Comparison of ENCODE assay signal across 26 mouse cellular contexts in the genomic region with DNA sequence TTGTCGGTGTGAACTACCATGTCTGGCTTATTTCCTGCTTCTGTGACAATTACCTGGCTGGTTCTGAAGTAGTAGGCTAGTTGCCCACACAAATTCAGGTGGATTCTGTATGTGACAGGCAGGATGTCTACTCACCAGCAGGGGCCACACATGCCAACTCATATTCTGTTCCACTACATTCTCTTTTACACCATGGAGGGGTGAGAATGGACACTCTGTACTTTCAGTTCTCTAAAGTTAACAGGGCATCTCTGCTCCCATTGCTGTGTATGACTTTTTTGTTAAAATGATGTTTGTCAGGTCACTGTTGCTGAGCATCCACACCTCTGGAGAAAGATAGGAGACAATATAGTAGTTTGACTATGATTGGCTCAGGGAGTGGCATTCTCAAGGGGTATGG.
A peak's percentile ranks its signal among the peaks of the same experiment; 100 is the strongest.
DNase-seq lines count a peak whose midpoint lies in the region; ATAC-seq and TF ChIP-seq lines count a peak whose summit lies in the region.
"Had no signal": no experiment of that assay in that cellular context is flagged by ENCODE, and none has a peak within 500 bp of the region (broad histone marks: within the 10 kb centered on the region; RNA-seq: fewer than 3 reads in every experiment).

No protein-coding gene starts in this region.

- TF ChIP-seq EP300 in CH12.LX (IDR thresholded peaks at IDR 0.05; ENCODE audit: low read length) = peak; percentile 70

- TF ChIP-seq POLR2A in liver, adult 2 months (IDR thresholded peaks at IDR 0.05; ENCODE audit: extremely low read depth, insufficient read depth, low read length) = no peak
- TF ChIP-seq POLR2A in CH12.LX (IDR thresholded peaks at IDR 0.05; ENCODE audit: low read depth, low read length) = no peak
- TF ChIP-seq POLR2A in cerebellum, adult 2 months (IDR thresholded peaks at IDR 0.05; ENCODE audit: borderline replicate concordance, insufficient read depth, low read length) = no peak

- H3K27me3 ChIP-seq in liver, adult 2 months (ENCODE audit: control insufficient read depth, insufficient read depth, low read length) = no peaks in the 10 kb centered on the region
- H3K27me3 ChIP-seq in liver, embryonic 11.5 days (replicated peaks; ENCODE audit: control insufficient read depth, insufficient read depth, low read length) = no peaks in the 10 kb centered on the region
- no peaks in the 10 kb centered on the region for H3K27me3 ChIP-seq in CH12.LX (replicated peaks)
- H3K27me3 ChIP-seq in splenic B cell, adult 2 months (ENCODE audit: control insufficient read depth, insufficient read depth, low read length, poor library complexity, severe bottlenecking) = no peaks in the 10 kb centered on the region
- H3K27me3 ChIP-seq in cerebellum, adult 2 months (ENCODE audit: control insufficient read depth, insufficient read depth, low read length) = no peaks in the 10 kb centered on the region
- H3K27me3 ChIP-seq: embryonic facial prominence, embryonic 13.5 days; forebrain, embryonic 12.5 days; forebrain, embryonic 15.5 days; hindbrain, embryonic 12.5 days; hindbrain, embryonic 15.5 days; Patski had no signal

- no peak for ATAC-seq in liver, embryonic 11.5 days (replicated peaks; ENCODE audit: low FRiP score)
- peak; percentile 61 for ATAC-seq in granulocyte monocyte progenitor cell, adult 5-6 weeks (replicated peaks; ENCODE audit: poor library complexity, severe bottlenecking)
- no peak for ATAC-seq in inflammation-experienced regulatory T-cells, adult 6 months
- ATAC-seq: forebrain, embryonic 15.5 days; Patski had no signal

- H3K79me2 ChIP-seq in liver, adult 2 months (ENCODE audit: control insufficient read depth, insufficient read depth, low read length) = no peaks in the 10 kb centered on the region
- no peaks in the 10 kb centered on the region for H3K79me2 ChIP-seq in CH12.LX (replicated peaks; ENCODE audit: control insufficient read depth, extremely low read depth, insufficient read depth, poor library complexity, severe bottlenecking)

- H3K9me3 ChIP-seq in liver, embryonic 11.5 days (ENCODE audit: control insufficient read depth, low read length) = no peaks in the 10 kb centered on the region
- no peaks in the 10 kb centered on the region for H3K9me3 ChIP-seq in CH12.LX (replicated peaks; ENCODE audit: low read length)
- H3K9me3 ChIP-seq: embryonic facial prominence, embryonic 10.5 days; embryonic facial prominence, embryonic 13.5 days; forebrain, embryonic 12.5 days; forebrain, embryonic 15.5 days; G1E; hindbrain, embryonic 12.5 days; hindbrain, embryonic 15.5 days had no signal

- no peaks in the 10 kb centered on the region; the same call in 1 of the 2 replicates for H3K4me1 ChIP-seq in liver, adult 2 months (ENCODE audit: control insufficient read depth, insufficient read depth, low read length)
- H3K4me1 ChIP-seq in liver, embryonic 11.5 days (replicated peaks; ENCODE audit: control insufficient read depth, insufficient read depth, low read length) = no peaks in the 10 kb centered on the region
- peaks cover 0 to 8% of the 10 kb centered on the region in 2 experiments; a peak in 2 of 4 replicates for H3K4me1 ChIP-seq in CH12.LX (ENCODE audit: control insufficient read depth in 1 of 2, insufficient read depth in 2 of 2)
- H3K4me1 ChIP-seq in cerebellum, adult 2 months (ENCODE audit: control insufficient read depth, insufficient read depth, low read length) = no peaks in the 10 kb centered on the region
- H3K4me1 ChIP-seq: embryonic facial prominence, embryonic 10.5 days; embryonic facial prominence, embryonic 13.5 days; forebrain, embryonic 12.5 days; forebrain, embryonic 15.5 days; hindbrain, embryonic 12.5 days; hindbrain, embryonic 15.5 days had no signal

- dilution Hi-C loops in CH12.LX (cut with MboI; ENCODE audit: extremely low pct_ligation_motif_present, extremely low pct_unique_long_range_greater_than_20kb, low sequenced_read_pairs) = no loop called here

- TF ChIP-seq CTCF in liver, adult 2 months (IDR thresholded peaks at IDR 0.05; ENCODE audit: low read depth, low read length) = no peak
- TF ChIP-seq CTCF in CH12.LX (conservative IDR thresholded peaks at IDR 0.05 in 1 of 2, IDR thresholded peaks at IDR 0.05 in 1 of 2; ENCODE audit: low read depth in 2 of 2, low read length in 2 of 2) = peak; percentile 4 to 26; a peak in 1 of 4 replicates
- TF ChIP-seq CTCF in cerebellum, adult 2 months (IDR thresholded peaks at IDR 0.05; ENCODE audit: borderline replicate concordance, insufficient read depth, low read depth, low read length) = no peak

- no peak for DNase-seq in liver, adult 2 months (ENCODE audit: extremely low read depth, low read depth, low spot score)
- DNase-seq in liver, embryonic 11.5 days (ENCODE audit: low spot score) = no peak
- peak; percentile 36 for DNase-seq in CH12.LX (ENCODE audit: extremely low read depth)
- peak; percentile 13 for DNase-seq in splenic B cell, adult 2 months (ENCODE audit: low read depth, low spot score)
- no peak for DNase-seq in cerebellum, adult 2 months
- DNase-seq: adrenal gland, postnatal 10 days; adrenal gland, postnatal 36 days; cerebellum, adult 11 months; cerebellum, adult 8-10 months; cerebellum, postnatal 10 days; cerebellum, postnatal 36 days; gastrocnemius, postnatal 10 days; gastrocnemius, postnatal 36 days; heart, adult 11 months had no signal

- 0 out of 2 replicates have a peak overlapping the region, but pooled peaks have one; percentile 16 for H3K27ac ChIP-seq in liver, adult 2 months (replicated peaks; ENCODE audit: insufficient read depth, low read depth, low read length)
- no peak overlapping the region for H3K27ac ChIP-seq in liver, embryonic 11.5 days (ENCODE audit: low read depth, low read length)
- H3K27ac ChIP-seq in CH12.LX (ENCODE audit: insufficient read depth, low read depth) = no peak overlapping the region
- H3K27ac ChIP-seq in cerebellum, adult 2 months (ENCODE audit: insufficient read depth, low read length) = no peak overlapping the region
- H3K27ac ChIP-seq: embryonic facial prominence, embryonic 10.5 days; embryonic facial prominence, embryonic 13.5 days; forebrain, embryonic 12.5 days; forebrain, embryonic 15.5 days; hindbrain, embryonic 12.5 days; hindbrain, embryonic 15.5 days had no signal

- H3K4me3 ChIP-seq in liver, adult 2 months (ENCODE audit: insufficient read depth, low read depth, low read length) = no peak overlapping the region
- H3K4me3 ChIP-seq in liver, embryonic 11.5 days (ENCODE audit: low read depth, low read length) = no peak overlapping the region
- H3K4me3 ChIP-seq in CH12.LX (replicated peaks in 1 of 3; ENCODE audit: low read depth in 2 of 3, low read length in 2 of 3, poor library complexity in 1 of 3) = no peak overlapping the region
- no peak overlapping the region for H3K4me3 ChIP-seq in cerebellum, adult 2 months (replicated peaks; ENCODE audit: insufficient read depth, low read depth, low read length)
- H3K4me3 ChIP-seq: embryonic facial prominence, embryonic 10.5 days; embryonic facial prominence, embryonic 13.5 days; erythroblast, embryonic 14.5 days; forebrain, embryonic 12.5 days; forebrain, embryonic 15.5 days; hindbrain, embryonic 12.5 days; hindbrain, embryonic 15.5 days had no signal

- in situ Hi-C loops in CH12.LX (cut with MboI; ENCODE audit: low pct_ligation_motif_present, low pct_unique_long_range_greater_than_20kb, low sequenced_read_pairs) = no loop called here

- WGBS in liver, adult 2 months = 79% methylated on average over 1 of the region's 1 CpGs
- 75% methylated on average over 1 of the region's 1 CpGs for WGBS in liver, embryonic 11.5 days
- 58% methylated on average over 1 of the region's 1 CpGs for WGBS in cerebellum, adult 2 months

- H3K4me2 ChIP-seq in liver, embryonic 11.5 days = no peak overlapping the region
- H3K4me2 ChIP-seq in CH12.LX (ENCODE audit: insufficient read depth, low read depth, poor library complexity, severe bottlenecking) = no peak overlapping the region
- H3K4me2 ChIP-seq: embryonic facial prominence, embryonic 13.5 days; forebrain, embryonic 12.5 days; forebrain, embryonic 15.5 days; heart, embryonic 11.5 days; hindbrain, embryonic 12.5 days; hindbrain, embryonic 15.5 days had no signal

- H3K9ac ChIP-seq in liver, adult 2 months (ENCODE audit: low read depth, low read length) = no peak overlapping the region
- H3K9ac ChIP-seq in liver, embryonic 11.5 days (ENCODE audit: low read depth, low read length) = no peak overlapping the region
- no peak overlapping the region for H3K9ac ChIP-seq in CH12.LX (ENCODE audit: insufficient read depth, low read depth)
- H3K9ac ChIP-seq: embryonic facial prominence, embryonic 13.5 days; forebrain, embryonic 12.5 days; forebrain, embryonic 15.5 days; hindbrain, embryonic 12.5 days; hindbrain, embryonic 15.5 days had no signal

- no peak; the same call in none of the 2 replicates for TF ChIP-seq RAD21 in CH12.LX (IDR thresholded peaks at IDR 0.05; ENCODE audit: low read depth, low read length)

- no peaks in the 10 kb centered on the region for H3K36me3 ChIP-seq in liver, adult 2 months (ENCODE audit: control insufficient read depth, insufficient read depth, low read length)
- H3K36me3 ChIP-seq in liver, embryonic 11.5 days (ENCODE audit: control insufficient read depth, insufficient read depth, low read length) = no peaks in the 10 kb centered on the region
- H3K36me3 ChIP-seq in CH12.LX (replicated peaks in 1 of 2; ENCODE audit: control insufficient read depth in 1 of 2, insufficient read depth in 1 of 2, low read length in 1 of 2) = no peaks in the 10 kb centered on the region
- H3K36me3 ChIP-seq in splenic B cell, adult 2 months (ENCODE audit: control insufficient read depth, insufficient read depth, low read length, poor library complexity, severe bottlenecking) = no peaks in the 10 kb centered on the region
- H3K36me3 ChIP-seq: embryonic facial prominence, embryonic 10.5 days; embryonic facial prominence, embryonic 13.5 days; forebrain, embryonic 12.5 days; forebrain, embryonic 15.5 days; G1E; hindbrain, embryonic 12.5 days; hindbrain, embryonic 15.5 days had no signal

TF ChIP-seq in CH12.LX, 34 proteins besides CTCF, POLR2A, EP300 and RAD21 (continues in another document):
- TF ChIP-seq MAX (IDR thresholded peaks at IDR 0.05; ENCODE audit: low read length) (no peak), CHD1 (IDR thresholded peaks at IDR 0.05; ENCODE audit: low read depth, low read length) (no peak), SMC3 (IDR thresholded peaks at IDR 0.05; ENCODE audit: low read depth, low read length) (peak; percentile 7; the same call in 1 of the 2 replicates), ELF1 (IDR thresholded peaks at IDR 0.05; ENCODE audit: low read depth, low read length) (no peak), ZNF384 (IDR thresholded peaks at IDR 0.05; ENCODE audit: low read depth, low read length) (no peak), JUND (conservative IDR thresholded peaks at IDR 0.05; ENCODE audit: low read depth, low read length) (no peak), POLR2AphosphoS2 (IDR thresholded peaks at IDR 0.05; ENCODE audit: low read depth, low read length) (no peak), RCOR1 (conservative IDR thresholded peaks at IDR 0.05; ENCODE audit: low read depth, low read length) (no peak), MYC (IDR thresholded peaks at IDR 0.05; ENCODE audit: low read depth, low read length) (no peak), GABPA (IDR thresholded peaks at IDR 0.05; ENCODE audit: insufficient replicate concordance, low read depth, low read length) (no peak), USF2 (conservative IDR thresholded peaks at IDR 0.05; ENCODE audit: low read depth, low read length) (no peak)

Comparison
In these comparisons a context has a peak if more than half of its experiments do, and no peak if none do; other contexts are left out.
1. DNase-seq: peak in CH12.LX (single experiment) and splenic B cell, adult 2 months (single experiment); none in liver, adult 2 months (single experiment), liver, embryonic 11.5 days (single experiment) and cerebellum, adult 2 months (0 of 2).
2. CTCF ChIP-seq: peak in CH12.LX (2 of 2); none in liver, adult 2 months (single experiment) and cerebellum, adult 2 months (single experiment).